Mouse (Mus musculus): Measurements from ENCODE around the gene Phf5a.
A peak's percentile ranks its signal among the peaks of the same experiment; 100 is the strongest.

The Phf5a gene

DNA sequence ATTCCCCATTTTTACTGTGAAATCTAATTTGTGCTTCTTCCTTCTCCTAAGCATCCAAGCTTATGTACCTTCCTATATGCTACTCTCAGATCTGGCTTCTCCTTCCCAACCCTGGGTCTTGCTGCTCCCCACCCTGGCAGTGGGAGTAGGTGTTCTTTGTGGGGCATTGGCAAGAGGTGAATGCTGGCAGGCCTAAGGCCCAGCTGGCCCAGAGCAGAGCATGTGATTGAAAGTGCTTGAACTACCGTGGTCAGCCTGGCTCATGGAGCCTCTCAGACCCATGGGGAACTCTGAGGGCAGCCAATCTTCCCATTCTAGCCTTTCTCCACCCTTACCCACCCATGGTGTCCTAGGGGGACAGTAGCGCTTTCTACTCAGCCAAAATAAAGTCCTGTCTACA is 24.7 kb upstream of the Phf5a start:
- peaks cover 5% of the 10 kb centered on the region for H3K36me3 ChIP-seq (ENCODE audit: control insufficient read depth, insufficient read depth, low read length, poor library complexity, severe bottlenecking)
- no peak for DNase-seq (ENCODE audit: low read depth, low spot score)

DNA sequence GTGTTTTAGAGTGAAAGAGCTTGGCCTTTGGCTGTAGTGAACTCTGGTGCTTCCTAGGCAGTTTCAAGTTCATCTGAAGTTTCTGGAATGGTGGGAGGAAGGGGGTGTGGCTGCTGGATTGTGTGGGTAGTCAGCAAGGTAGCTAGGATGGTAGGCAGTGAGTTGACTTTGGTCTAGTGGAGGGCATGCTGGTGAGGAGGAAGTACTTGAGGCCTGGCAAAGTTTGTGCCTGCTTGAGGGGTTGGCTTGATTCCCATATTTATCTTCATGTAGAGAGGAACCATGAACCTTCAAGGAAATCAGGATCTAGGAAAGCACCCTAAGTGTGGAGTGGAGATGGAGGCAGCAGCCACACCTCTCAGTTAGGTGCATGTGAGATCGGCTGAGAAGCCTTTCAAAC is 22.3 kb upstream of the Phf5a start:
- Histone ChIP-seq H3K36me3 (ENCODE audit: control insufficient read depth, insufficient read depth, low read length, poor library complexity, severe bottlenecking) (peaks cover 4% of the 10 kb centered on the region), H3K27me3 (ENCODE audit: control insufficient read depth, insufficient read depth, low read length, poor library complexity, severe bottlenecking) (no peaks in the 10 kb centered on the region)
- DNase-seq (ENCODE audit: low read depth, low spot score) = no peak

More for the DNA sequence above, 24.7 kb upstream of the Phf5a start:
- no peaks in the 10 kb centered on the region for H3K27me3 ChIP-seq (ENCODE audit: control insufficient read depth, insufficient read depth, low read length, poor library complexity, severe bottlenecking)

GRCm38 (mm10) chr15:81891822-81892580 is 20.3 kb upstream of the Phf5a start:
- no peaks in the 10 kb centered on the region for H3K27me3 ChIP-seq (ENCODE audit: control insufficient read depth, insufficient read depth, low read length, poor library complexity, severe bottlenecking)
- no peak for DNase-seq (ENCODE audit: low read depth, low spot score)
- H3K36me3 ChIP-seq (ENCODE audit: control insufficient read depth, insufficient read depth, low read length, poor library complexity, severe bottlenecking) = peaks cover 4% of the 10 kb centered on the region

DNA sequence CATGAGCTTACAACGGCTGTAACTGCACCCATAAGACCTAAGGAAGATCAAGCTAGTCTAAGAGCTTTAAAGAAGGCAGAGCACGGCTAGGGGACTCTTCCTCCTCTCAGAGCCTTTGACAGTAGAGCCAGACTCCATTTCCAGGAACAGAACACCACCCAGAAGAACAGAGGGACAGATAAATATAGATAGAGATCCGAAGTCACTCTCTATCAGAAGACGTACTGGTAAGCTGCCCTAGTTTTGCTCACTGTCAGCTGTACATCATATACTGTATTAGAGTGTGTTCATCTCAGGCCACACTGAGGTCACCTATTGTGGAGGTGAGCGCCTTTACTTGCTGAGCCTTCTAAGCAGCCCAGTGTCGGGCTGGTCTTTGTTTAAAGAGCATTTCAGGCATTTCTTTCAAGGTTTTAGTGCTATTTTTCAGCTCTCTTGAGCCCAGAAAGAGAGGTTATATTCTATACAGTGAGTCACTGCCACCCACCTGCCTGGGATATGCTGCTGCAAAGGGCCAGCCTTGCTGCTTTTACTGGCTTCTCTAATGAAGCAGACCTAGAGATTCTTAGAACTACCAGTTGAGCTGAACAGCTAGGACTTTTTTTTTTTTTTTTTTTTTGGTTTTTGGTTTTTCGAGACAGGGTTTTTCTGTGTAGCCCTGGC is 19.6 kb upstream of the Phf5a start:
- peaks cover 4% of the 10 kb centered on the region for H3K36me3 ChIP-seq (ENCODE audit: control insufficient read depth, insufficient read depth, low read length, poor library complexity, severe bottlenecking)
- no peaks in the 10 kb centered on the region for H3K27me3 ChIP-seq (ENCODE audit: control insufficient read depth, insufficient read depth, low read length, poor library complexity, severe bottlenecking)
- no peak for DNase-seq (ENCODE audit: low read depth, low spot score)

DNA sequence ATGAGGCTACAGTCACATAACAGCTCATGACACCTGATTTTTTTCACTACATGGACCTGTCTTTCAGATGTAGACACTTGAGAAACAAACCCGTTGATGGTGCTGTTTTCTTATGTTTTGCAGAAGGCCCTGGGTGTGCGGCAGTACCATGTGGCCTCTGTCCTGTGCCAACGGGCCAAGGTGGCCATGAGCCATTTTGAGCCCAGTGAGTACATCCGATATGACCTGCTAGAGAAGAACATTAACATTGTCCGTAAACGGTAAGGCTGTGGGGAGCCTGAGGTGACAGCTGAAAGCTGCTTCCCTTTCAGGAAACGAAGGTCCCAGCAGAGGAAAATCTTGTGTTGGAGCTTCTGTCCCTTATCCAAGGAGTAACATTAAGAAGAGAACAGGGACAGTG is 17.5 kb upstream of the Phf5a start:
- H3K36me3 ChIP-seq (ENCODE audit: control insufficient read depth, insufficient read depth, low read length, poor library complexity, severe bottlenecking) = peaks cover 2% of the 10 kb centered on the region
- H3K27me3 ChIP-seq (ENCODE audit: control insufficient read depth, insufficient read depth, low read length, poor library complexity, severe bottlenecking) = no peaks in the 10 kb centered on the region
- no peak for DNase-seq (ENCODE audit: low read depth, low spot score)

DNA sequence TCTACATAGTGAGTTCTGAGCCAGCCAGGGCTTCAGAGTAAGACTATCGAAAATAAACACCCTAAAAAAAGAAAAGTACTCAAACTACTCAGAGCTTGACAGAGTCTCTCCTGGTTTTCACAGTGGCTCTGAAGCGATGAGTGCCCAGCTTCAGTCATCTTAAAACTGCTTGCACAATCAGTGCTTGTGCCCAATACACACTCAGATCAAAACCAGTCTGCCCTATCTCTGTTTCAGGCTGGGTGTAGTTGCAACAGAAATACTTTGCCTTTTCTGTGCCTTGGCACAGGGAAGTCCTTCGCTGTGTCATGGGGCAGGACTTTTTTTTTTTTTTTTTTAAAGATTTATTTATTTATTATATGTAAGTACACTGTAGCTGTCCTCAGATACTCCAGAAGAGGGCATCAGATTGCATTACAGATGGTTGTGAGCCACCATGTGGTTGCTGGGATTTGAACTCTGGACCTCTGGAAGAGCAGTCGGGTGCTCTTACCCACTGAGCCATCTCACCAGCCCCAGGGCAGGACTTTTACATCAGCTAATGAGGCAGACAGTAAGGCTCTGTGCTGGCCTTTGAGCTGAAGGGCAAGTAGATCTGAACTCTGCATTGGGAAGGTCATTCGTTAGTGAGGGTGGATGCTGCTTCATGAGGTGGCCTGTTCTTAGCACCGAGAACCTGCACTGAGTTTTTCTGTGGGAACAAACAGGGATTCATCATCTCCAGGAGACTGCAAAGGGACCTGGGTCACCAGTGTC is 15.3 kb upstream of the Phf5a start:
- DNase-seq (ENCODE audit: low read depth, low spot score) = no peak
- Histone ChIP-seq H3K27me3 (ENCODE audit: control insufficient read depth, insufficient read depth, low read length, poor library complexity, severe bottlenecking) (no peaks in the 10 kb centered on the region), H3K36me3 (ENCODE audit: control insufficient read depth, insufficient read depth, low read length, poor library complexity, severe bottlenecking) (peaks cover 2% of the 10 kb centered on the region)

- Histone ChIP-seq H3K27me3 (ENCODE audit: control insufficient read depth, insufficient read depth, low read length, poor library complexity, severe bottlenecking) (no peaks in the 10 kb centered on the region), H3K36me3 (ENCODE audit: control insufficient read depth, insufficient read depth, low read length, poor library complexity, severe bottlenecking) (peaks cover 2% of the 10 kb centered on the region)
- DNase-seq (ENCODE audit: low read depth, low spot score) = no peak
These were observed 13.8 kb upstream of the Phf5a start for GRCm38 (mm10) chr15:81885418-81885934.

- no peaks in the 10 kb centered on the region for H3K27me3 ChIP-seq (ENCODE audit: control insufficient read depth, insufficient read depth, low read length, poor library complexity, severe bottlenecking)
- DNase-seq (ENCODE audit: low read depth, low spot score) = no peak
- no peaks in the 10 kb centered on the region for H3K36me3 ChIP-seq (ENCODE audit: control insufficient read depth, insufficient read depth, low read length, poor library complexity, severe bottlenecking)
These were observed 10.6 kb upstream of the Phf5a start for GRCm38 (mm10) chr15:81882348-81882747.

DNA sequence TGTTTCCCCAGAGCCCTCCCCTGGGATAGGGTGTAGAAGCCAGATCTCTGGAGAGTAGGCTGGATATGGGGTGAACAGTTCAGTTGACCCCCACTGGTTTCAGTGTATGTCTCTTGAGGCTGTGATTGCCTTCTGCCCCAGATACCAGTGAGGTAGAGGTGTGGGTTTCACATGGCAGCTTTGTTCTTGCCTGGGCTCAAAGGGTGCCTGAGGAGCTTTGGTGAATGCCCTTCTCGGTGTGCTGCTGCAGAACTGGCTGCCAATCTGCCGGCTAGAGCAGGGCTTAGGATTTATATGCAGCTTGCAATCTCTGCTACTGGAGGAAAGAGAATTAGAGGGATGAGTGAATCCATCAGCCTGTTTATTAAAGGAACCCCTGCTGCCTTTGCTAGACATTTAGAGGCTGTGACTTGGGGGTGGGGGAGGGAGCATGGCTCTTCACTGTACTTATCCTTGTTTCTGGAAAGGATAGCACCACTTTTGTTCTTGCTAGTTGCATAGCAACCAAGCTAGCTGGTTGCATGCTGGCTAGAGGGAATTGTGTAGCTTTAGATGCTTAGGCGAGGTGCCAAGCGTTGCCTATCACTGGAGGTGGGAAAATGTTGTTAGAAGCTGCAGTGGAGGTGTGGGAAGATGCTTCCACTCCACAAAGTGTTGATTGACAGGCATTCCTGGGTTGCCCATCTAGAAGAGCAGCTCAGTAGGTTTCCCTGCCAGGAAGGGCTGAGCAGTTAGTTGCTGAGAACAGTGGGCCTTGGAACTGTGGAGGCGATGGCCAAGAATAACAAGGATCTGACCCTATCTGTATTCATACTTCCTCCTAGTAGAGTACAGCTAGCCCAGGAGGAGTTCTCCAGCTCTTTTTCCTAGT is 8.1 kb upstream of the Phf5a start:
- no peak for DNase-seq (ENCODE audit: low read depth, low spot score)
- no peaks in the 10 kb centered on the region for H3K27me3 ChIP-seq (ENCODE audit: control insufficient read depth, insufficient read depth, low read length, poor library complexity, severe bottlenecking)
- H3K36me3 ChIP-seq (ENCODE audit: control insufficient read depth, insufficient read depth, low read length, poor library complexity, severe bottlenecking) = no peaks in the 10 kb centered on the region

DNA sequence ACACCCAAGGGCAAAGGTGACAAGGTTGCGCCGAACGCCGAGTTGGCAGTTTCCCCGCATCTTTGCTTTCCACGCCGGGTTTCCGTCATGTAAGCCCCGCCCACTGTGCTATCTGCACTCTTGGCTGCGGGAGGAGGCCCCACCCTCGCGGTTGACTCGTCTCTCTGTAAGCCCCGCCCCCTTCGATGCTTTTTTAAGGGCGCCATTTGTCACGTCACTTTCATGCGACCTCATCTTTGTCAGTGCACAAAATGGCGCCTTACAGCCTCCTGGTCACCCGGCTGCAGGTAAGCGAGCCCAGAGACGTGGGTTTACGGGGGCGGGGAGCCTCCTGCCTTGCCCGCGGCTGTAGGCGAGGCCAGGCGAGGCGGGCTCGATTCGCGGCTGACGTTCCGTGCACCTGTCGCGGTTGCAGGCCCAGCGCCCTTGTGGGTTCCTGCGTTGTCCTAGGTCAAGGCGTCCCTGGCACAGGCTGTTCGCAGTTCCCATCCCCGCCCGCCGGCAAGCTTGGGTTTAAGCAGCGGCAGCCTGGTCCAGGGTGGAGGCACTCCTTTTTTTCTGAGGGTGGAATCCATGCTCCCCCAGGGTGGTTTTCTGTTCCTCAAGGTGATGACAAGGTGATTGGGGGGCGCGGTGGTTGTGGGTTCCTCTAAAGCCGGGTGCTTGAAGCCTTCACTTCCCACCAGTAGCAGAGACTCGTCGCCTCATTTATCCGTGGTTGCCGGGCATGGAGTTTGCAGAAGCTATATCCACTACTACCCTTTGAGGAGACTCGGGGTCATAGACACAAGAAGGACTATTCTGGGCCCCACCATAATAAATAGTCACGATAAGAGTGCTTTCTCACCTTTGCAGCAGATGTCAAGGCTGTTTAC is 788 bp upstream of the Phf5a start, which contains the start of gene Aco2:
Gene Aco2, plus strand, starts transcription at position 48 of the 875 bp plus-strand sequence.
- H3K27me3 ChIP-seq (ENCODE audit: control insufficient read depth, insufficient read depth, low read length, poor library complexity, severe bottlenecking) = no peaks in the 10 kb centered on the region
- peaks cover 19% of the 10 kb centered on the region for H3K36me3 ChIP-seq (ENCODE audit: control insufficient read depth, insufficient read depth, low read length, poor library complexity, severe bottlenecking)
- DNase-seq (ENCODE audit: low read depth, low spot score) = peak; percentile 99

DNA sequence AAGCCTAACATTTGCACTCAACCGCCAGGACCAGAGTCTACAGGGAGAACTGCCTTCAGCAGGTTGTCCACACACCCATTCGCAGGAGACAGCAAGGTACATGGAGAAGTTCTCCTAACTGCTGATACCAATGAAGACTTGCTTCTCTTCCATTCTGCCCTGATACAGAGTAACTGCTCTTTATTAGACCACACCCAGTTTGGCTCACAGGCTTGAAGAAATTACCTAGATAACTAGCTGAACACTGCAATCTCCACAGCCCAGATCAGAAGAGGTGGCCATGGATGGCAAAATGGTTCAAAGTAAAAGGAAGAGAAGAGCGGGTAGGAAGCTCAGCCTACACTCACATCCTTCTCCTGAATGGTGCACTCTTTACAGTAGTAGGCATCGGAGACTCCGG is 1.7 kb downstream of the Phf5a start:
- H3K36me3 ChIP-seq (ENCODE audit: control insufficient read depth, insufficient read depth, low read length, poor library complexity, severe bottlenecking) = peaks cover 19% of the 10 kb centered on the region
- no peaks in the 10 kb centered on the region for H3K27me3 ChIP-seq (ENCODE audit: control insufficient read depth, insufficient read depth, low read length, poor library complexity, severe bottlenecking)
- DNase-seq (ENCODE audit: low read depth, low spot score) = no peak

DNA sequence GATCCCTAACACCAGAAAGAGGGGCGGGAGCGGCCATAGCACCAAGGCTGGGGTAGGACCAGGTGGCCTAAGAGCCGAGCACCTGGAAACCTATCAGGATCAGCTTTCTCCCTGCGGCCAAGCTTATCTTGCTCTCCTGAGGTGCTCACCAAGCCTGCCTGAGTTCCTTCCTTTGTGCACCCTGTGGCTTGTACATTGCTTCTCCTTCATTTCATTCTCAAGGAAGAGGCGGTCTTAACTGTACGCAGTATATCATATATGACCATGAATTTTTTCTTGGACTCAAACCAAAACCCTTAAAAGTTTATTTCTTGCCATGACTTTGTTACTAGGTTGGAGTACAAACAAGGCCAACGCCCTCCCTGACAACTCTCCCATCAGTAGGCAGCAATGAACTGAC is 7.5 kb downstream of the Phf5a start:
- Histone ChIP-seq H3K27me3 (ENCODE audit: control insufficient read depth, insufficient read depth, low read length, poor library complexity, severe bottlenecking) (no peaks in the 10 kb centered on the region), H3K36me3 (ENCODE audit: control insufficient read depth, insufficient read depth, low read length, poor library complexity, severe bottlenecking) (peaks cover 13% of the 10 kb centered on the region)
- no peak for DNase-seq (ENCODE audit: low read depth, low spot score)

- H3K36me3 ChIP-seq (ENCODE audit: control insufficient read depth, insufficient read depth, low read length, poor library complexity, severe bottlenecking) = peaks cover 3% of the 10 kb centered on the region; the same call in 1 of the 2 replicates
- no peak for DNase-seq (ENCODE audit: low read depth, low spot score)
- no peaks in the 10 kb centered on the region for H3K27me3 ChIP-seq (ENCODE audit: control insufficient read depth, insufficient read depth, low read length, poor library complexity, severe bottlenecking)
These were observed 11.1 kb downstream of the Phf5a start for GRCm38 (mm10) chr15:81860471-81861135.

All from splenic B cell, adult 2 months (primary cell).